ENCODE assay signal across 28 mouse cellular contexts in the genomic region with DNA sequence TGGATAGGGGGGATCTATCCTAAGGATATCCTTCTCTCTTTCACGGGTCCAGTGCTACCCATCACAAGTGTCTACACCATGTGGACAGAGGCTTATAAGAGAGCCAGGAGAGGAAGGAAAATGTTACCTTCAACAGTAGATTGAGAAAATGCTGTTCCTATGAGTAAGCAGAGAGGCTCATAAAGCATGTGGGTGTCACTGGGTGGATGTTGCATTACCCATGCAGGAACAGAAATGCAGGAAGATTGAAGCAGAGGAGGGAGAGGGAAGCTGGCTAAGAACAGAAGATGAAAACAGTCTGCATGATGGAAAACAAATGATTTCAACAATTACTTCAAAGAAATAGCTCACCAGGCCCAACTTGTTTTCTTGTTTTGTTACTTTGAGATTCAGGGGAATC.
"Had no signal": no experiment of that assay in that cellular context is flagged by ENCODE, and none has a peak within 500 bp of the region (broad histone marks: within the 10 kb centered on the region; RNA-seq: fewer than 3 reads in every experiment).

No protein-coding gene starts in this region.

- H3K4me3 ChIP-seq: embryonic facial prominence, embryonic 10.5 days; embryonic facial prominence, embryonic 12.5 days; embryonic facial prominence, embryonic 13.5 days; embryonic facial prominence, embryonic 15.5 days; erythroblast, embryonic 14.5 days; forebrain, embryonic 10.5 days; forebrain, embryonic 12.5 days; forebrain, embryonic 13.5 days; forebrain, embryonic 15.5 days; gastrocnemius, adult 2 months; heart, adult 2 months had no signal

- H3K4me1 ChIP-seq: embryonic facial prominence, embryonic 10.5 days; embryonic facial prominence, embryonic 12.5 days; embryonic facial prominence, embryonic 13.5 days; embryonic facial prominence, embryonic 15.5 days; forebrain, embryonic 10.5 days; forebrain, embryonic 12.5 days; forebrain, embryonic 13.5 days; forebrain, embryonic 15.5 days had no signal

- H3K27ac ChIP-seq: embryonic facial prominence, embryonic 10.5 days; embryonic facial prominence, embryonic 12.5 days; embryonic facial prominence, embryonic 13.5 days; embryonic facial prominence, embryonic 15.5 days; forebrain, embryonic 10.5 days; forebrain, embryonic 12.5 days; forebrain, embryonic 13.5 days; forebrain, embryonic 15.5 days; gastrocnemius, adult 2 months; heart, adult 2 months had no signal

- H3K27me3 ChIP-seq: embryonic facial prominence, embryonic 12.5 days; embryonic facial prominence, embryonic 13.5 days; embryonic facial prominence, embryonic 15.5 days; forebrain, embryonic 12.5 days; forebrain, embryonic 13.5 days; forebrain, embryonic 15.5 days had no signal

- ATAC-seq: forebrain, embryonic 13.5 days; forebrain, embryonic 14.5 days; forebrain, embryonic 15.5 days; forebrain, embryonic 16.5 days; forebrain, postnatal 0 days had no signal

- DNase-seq: cerebellum, adult 2 months; cerebellum, adult 8-10 months; cerebellum, adult 9-10 months; cerebellum, adult 9-11 months; cerebellum, postnatal 10 days; cerebellum, postnatal 14 days; cerebellum, postnatal 25 days; cerebellum, postnatal 36 days; embryo, embryonic 11 days; forebrain, postnatal 0 days; gastrocnemius, adult 2 months; gastrocnemius, postnatal 14 days; gastrocnemius, postnatal 25 days; gastrocnemius, postnatal 36 days; heart, adult 11 months; heart, adult 18-20 months; heart, adult 2 months had no signal

- H3K9ac ChIP-seq: embryonic facial prominence, embryonic 12.5 days; embryonic facial prominence, embryonic 13.5 days; embryonic facial prominence, embryonic 15.5 days; forebrain, embryonic 12.5 days; forebrain, embryonic 13.5 days; forebrain, embryonic 15.5 days; forebrain, postnatal 0 days had no signal

- H3K4me2 ChIP-seq: embryonic facial prominence, embryonic 12.5 days; embryonic facial prominence, embryonic 13.5 days; embryonic facial prominence, embryonic 15.5 days; forebrain, embryonic 12.5 days; forebrain, embryonic 13.5 days; forebrain, embryonic 15.5 days had no signal

- H3K36me3 ChIP-seq: embryonic facial prominence, embryonic 10.5 days; embryonic facial prominence, embryonic 12.5 days; embryonic facial prominence, embryonic 13.5 days; embryonic facial prominence, embryonic 15.5 days; forebrain, embryonic 10.5 days; forebrain, embryonic 12.5 days; forebrain, embryonic 15.5 days had no signal

- H3K9me3 ChIP-seq: embryonic facial prominence, embryonic 10.5 days; embryonic facial prominence, embryonic 12.5 days; embryonic facial prominence, embryonic 13.5 days; embryonic facial prominence, embryonic 15.5 days; forebrain, embryonic 10.5 days; forebrain, embryonic 12.5 days; forebrain, embryonic 13.5 days; forebrain, embryonic 15.5 days had no signal
